Mouse (Mus musculus): ENCODE results near the gene Nav2.
A peak's percentile ranks its signal among the peaks of the same experiment; 100 is the strongest.

Gene Nav2

GRCm38 (mm10) chr7:49326967-49327742, 418.6 kb downstream of the Nav2 start:
- no peak for DNase-seq (ENCODE audit: low spot score in 2 of 2)

DNA sequence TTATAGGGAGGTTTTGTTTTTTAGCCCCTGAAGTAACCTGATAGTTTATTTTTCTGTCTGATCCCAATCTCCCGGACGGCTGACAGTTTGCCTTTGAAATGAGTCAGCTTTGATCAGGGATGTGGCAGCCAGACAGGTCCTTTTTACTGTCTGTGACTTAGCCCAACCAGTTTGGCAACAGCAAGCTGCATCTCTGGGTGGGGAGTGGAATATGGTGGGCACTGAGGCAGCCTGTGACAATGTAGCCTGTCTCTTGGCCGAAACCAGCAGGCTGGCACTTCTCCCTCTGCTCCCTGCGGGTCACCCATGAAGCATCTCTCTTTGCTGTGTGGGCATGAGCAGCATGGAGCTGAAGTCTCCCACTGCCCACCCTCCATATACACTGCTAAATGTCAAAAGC, 421.7 kb downstream of the Nav2 start:
- DNase-seq (ENCODE audit: low spot score in 2 of 2) = no peak

- no peak for DNase-seq (ENCODE audit: low spot score in 2 of 2)
Measured at GRCm38 (mm10) chr7:49331939-49332338, 423.4 kb downstream of the Nav2 start.

DNA sequence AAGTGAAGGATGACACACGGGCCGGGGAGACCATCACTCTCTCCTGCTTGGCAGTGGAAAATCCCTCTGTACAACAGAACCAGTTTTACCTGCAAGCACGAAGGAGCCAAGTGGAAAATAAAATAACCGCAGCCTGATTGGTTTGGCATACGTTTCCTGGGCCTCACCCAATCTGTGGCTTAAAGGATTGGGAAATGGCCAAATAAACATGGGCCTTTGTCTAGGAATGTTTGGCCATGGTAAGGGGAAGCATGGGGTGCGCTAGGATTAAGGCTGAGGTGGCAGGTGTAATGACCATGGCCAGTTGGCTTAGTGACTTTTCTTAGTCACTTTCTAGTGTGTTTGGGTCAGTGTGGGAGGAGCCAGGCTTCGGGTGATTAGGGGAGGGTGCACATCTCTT, 424.1 kb downstream of the Nav2 start:
- DNase-seq (ENCODE audit: low spot score in 2 of 2) = no peak

DNA sequence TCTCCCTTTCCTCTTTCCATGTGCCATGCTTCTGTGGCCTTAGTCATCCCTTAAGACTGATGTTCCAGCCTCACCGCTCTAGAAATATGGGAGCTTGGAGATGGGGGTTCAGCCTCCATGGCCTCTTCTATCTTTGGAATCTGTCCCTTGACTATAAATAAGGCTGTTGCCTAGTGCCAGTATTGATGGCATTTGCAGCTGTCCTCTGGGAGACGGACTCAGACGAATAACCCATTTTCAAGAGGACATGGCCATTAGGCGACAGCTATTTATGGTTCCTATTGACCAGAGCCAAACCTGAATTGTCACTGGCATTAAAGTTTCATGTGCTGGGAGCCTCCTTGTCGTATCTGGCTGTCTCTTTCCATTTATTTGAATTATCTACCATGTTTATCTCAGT, 425.6 kb downstream of the Nav2 start:
- no peak for DNase-seq (ENCODE audit: low spot score in 2 of 2)

DNA sequence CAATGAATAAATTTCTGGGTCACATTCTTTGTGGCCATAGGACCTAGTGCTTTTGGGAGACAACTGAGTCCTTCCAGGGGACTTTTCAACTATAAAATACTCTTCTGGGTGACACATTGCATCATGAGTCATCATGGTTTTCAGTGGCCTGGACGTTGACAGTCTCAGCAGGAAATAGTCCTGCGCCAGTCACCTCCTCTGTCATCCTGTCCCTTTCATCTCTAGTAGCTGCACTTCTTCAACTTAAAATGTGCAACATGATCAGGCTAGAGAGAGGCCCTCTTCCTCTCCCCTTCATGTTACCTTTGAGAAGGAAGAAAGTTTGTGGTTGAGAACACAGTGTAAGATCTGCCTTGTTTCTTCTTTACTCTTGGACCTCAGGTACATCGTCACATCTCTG, 426.5 kb downstream of the Nav2 start:
- no peak for DNase-seq (ENCODE audit: low spot score in 2 of 2)

DNA sequence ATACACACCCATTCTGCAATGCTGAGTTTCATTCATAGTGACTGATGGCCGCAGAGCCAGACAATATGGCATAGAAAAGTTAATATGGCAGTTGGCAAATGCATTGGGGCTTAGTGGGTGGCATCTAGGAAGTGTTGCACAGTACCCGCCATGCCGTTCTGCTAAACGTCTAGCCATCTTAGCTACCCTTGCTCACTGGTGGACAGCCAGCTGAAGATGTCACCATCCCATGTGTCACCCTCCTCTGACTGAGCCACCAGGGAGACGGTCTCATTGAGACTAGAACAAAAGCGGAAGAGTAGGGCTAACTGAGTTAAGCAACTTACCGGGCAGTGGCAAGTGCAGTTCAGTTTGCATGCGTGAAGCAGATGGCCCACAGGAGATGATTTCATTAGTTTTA, 428.2 kb downstream of the Nav2 start:
- DNase-seq (ENCODE audit: low spot score in 2 of 2) = no peak

DNA sequence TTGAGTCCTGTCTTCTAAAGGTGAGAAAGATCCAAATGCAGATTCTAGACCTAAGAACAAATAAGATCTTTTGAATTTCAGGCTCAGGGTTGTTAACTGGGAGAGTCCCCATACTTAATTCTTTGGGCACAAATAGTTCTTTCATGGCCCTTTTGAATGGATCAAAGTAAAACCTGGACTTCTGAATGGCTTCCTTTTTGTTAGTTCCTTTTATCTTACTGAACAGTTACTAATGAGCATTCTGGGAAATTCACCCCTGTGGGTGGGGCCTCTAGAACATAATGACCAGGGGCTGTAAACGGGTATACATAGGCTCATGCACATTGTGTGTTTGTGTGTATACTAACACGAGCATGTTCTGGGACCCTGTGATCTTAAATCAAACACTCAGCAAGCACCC, 429.2 kb downstream of the Nav2 start:
- no peak for DNase-seq (ENCODE audit: low spot score in 2 of 2)

DNA sequence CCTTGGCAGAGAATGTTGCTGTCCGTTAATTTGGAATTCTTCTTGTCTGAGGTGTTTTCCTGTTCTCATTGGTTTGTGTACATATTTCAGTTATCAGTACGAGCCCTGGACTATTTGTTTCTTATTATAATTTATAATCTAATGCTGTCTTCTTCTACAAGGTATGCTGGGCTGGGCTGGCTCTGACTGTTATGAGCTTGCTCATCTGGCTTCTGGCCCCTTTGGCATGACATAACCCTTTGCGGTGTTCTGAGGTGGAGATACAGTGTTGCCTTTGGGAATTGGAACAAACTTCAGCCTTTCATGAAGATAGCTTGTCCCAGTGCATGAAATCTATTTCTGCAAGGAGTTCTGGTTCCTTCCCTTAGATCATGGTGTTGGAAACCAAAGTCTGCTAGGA, 431.4 kb downstream of the Nav2 start:
- no peak for DNase-seq (ENCODE audit: low spot score in 2 of 2)

- peak in 1 of 2 experiments; percentile 43 for DNase-seq (ENCODE audit: low spot score in 2 of 2)
Measured at GRCm38 (mm10) chr7:49341151-49341918, 432.8 kb downstream of the Nav2 start.

DNA sequence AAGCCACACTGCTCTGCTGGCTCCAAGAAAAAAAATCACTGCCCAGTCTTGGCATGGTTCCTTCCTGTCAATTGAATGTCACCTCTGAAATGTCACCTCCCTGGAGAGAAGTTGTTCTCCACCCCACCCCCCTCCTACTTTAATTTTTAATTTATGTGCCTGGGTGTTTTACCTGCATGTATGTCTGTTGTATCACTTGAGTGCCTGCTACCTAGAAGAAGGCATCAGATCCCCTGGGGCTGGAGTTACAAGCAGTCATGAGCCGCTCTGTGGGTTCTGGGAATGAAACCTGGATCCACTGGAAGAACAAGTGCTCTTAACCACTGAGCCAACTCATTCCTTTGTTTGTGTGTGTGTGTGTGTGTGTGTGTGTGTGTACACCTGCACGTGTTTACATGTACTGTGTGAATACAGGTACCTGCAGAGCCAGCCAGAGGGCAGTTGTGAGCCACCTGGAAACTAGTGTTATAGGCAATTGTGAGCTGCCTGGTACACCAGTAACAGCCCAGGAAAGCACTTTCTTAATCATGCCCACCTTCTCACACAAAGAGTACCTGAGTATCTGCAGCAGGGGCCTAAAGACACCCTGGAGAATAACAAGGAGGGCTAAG, 433.5 kb downstream of the Nav2 start:
- no peak for DNase-seq (ENCODE audit: low spot score in 2 of 2)

- DNase-seq (ENCODE audit: low spot score in 2 of 2) = no peak
Measured at GRCm38 (mm10) chr7:49342556-49343080, 434.1 kb downstream of the Nav2 start.

GRCm38 (mm10) chr7:49343081-49343600, 434.6 kb downstream of the Nav2 start:
- no peak for DNase-seq (ENCODE audit: low spot score in 2 of 2)

DNA sequence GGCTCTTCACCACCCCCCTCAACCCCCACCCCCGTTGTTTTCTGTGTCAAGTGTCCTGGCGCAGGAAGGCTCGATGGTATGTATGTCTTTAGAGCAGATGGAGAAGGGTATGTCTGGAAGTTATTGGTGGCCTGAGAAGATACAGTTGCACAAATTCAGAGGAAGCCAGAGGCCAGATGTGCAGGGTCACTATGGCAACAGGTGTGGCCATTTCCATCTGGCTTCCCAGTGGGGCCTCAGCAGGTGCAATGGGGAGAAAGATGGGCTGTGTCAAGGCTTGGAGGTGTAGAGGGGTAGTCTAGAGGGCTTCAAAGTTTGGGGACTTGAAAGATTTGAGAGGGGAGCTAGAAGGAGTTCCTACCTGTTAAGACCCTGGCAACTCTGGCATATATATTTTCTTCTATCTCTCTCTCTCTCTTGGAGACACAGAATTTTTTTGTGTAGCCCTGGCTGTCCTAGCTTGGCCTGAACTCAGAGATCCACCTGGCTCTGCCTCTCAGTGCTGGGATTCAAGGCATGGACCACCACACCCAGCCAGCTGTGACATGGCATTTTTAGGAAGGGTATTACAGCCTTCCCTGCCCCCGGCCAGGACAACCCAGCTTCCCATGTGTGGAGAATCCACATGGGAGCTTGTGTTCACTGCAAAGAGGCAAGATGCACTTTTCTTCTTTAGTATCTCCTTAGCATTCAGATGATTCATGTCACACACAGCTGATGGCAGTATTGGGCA, 435.4 kb downstream of the Nav2 start:
- no peak for DNase-seq (ENCODE audit: low spot score in 2 of 2)

GRCm38 (mm10) chr7:49347338-49348272, 439.1 kb downstream of the Nav2 start:
- no peak for DNase-seq (ENCODE audit: low spot score in 2 of 2)

GRCm38 (mm10) chr7:49348636-49349035, 440.1 kb downstream of the Nav2 start:
- DNase-seq (ENCODE audit: low spot score in 2 of 2) = no peak

DNA sequence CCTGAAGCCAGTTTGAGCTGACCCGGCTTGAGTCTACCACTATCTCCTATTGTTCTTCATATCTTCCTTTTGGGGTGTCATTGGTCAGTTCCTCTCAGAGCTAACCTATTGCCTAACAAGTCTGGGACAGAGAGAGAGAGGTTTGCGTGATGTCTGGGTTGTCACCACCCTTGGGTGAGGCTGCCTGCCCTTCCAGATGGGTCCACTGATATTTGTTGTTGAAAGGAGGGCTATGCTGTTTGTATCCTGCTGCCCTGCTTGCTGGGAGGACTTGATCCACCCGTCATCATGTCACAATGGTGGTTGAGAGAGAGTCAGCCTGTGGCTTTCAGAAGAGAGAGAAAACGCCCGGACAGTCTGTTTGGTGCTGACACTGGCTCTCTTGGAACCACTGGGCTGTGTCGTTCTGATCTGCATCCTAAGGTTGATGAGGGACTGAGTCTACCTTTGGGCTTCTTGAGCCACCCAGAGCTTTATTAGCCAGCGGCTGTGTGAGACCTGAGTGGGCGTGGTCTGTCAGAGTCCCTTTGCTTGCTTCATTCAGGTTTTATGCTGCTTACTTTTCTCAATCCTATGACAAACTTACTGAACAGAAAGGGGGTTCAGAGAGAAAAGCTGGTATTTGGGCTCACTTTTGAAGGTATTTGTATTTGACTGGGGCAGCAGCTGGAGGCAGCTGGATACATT, 441.9 kb downstream of the Nav2 start:
- DNase-seq (ENCODE audit: low spot score in 2 of 2) = no peak

- no peak for DNase-seq (ENCODE audit: low spot score in 2 of 2)
Measured at GRCm38 (mm10) chr7:49351596-49352258, 443.2 kb downstream of the Nav2 start.

GRCm38 (mm10) chr7:49357441-49358165, 449.1 kb downstream of the Nav2 start:
- DNase-seq (ENCODE audit: low spot score in 2 of 2) = peak in 1 of 2 experiments; percentile 42
